Mouse (Mus musculus): ENCODE measurements at regions not wholly inside any gene's neighbourhood (a gene's known extent, or its start where the extent isn't known, plus 50 kb on each side); places are given as distances from the start of the nearest gene placed in this dataset.

GRCm38 (mm10) chr4:56419122-56419913, 320.6 kb upstream of the Gm26657 start:
- DNase-seq: no peak

DNA sequence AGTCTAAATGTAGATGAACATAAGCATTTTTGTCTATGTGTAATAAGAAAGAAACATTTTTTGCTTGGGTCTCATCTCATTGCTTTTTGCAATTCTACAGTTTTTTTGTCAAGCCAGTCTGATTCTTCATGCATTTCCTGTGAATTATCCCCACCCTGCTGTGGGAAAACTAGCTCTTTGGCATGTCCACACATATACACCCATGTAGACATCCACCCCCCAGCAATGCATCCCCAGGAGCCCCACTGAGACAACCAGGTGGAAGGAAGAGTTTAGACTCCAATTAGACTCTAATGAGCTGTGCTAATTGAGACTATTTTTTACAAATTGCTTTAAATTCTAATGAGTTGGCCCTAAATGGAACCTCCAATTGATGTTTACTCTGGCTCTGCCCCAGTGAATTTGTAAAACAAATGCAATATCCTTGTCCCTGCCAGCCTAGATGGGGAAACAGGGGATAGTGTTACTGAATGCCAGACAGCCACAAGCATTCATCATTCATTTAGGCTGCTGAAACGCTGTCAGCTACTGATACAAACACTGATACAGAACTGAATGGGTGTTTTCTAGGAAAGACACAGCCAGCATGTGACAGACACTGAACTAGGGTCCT, 328.7 kb upstream of the Gm26657 start:
- DNase-seq: no peak

DNA sequence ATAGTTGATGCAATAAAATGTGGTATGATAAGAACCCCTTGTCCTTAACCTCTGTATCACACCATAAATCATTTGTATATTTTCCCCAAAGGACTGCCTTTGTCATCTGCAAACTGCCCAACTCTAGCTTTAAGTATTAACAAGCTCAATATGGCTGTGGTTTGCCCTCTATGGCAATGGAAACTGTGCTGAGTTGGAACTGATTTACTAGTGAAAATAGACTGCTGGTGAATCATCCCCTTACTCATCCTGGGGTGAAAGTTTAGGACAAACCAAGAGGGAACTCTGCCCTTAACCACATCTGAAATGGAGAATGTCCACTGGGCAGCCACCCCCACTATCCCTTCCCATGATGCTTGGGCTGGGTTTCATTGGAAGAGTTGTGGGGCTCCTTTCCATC, 346.1 kb upstream of the Gm26657 start:
- no peak for DNase-seq

DNA sequence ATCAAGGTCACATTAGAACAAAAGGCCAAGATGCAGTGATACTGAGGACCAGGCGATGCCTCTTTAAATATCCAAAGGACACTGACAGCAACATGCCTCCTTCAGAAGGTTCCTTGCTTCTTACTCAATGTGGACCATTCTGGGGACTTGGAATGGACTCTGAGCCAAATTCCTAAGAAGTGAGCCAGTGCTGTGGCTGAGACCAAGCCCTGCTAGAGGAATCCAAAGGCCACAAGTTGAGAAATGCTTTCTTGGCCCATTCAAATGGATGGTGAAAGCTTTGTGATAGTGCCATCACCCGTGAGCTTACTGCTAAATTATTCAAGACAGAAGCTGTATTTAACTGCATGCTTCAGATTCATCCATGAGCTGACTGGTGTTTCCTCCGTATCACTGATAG, 352.8 kb upstream of the Gm26657 start:
- DNase-seq: no peak

DNA sequence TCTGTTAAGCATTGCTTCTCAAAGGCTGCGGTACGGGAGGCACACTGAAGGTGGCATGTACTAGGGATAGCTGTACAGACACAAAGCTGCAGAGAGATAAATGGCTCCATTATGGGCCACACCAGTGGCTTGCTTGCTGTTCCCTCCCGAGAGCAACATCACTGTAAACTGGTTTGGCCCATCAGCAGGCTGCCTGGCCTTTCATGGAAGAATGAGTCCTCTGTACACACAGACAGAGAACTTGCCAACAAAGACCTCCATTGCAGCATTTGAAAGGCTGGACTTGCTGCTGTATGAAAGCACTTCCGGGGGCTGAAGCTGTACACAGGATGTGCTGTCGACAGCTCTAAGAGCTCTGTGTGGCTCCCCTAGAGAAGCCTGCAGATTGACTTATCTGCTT, 364.1 kb upstream of the Gm26657 start:
- no peak for DNase-seq

- DNase-seq: no peak
These were observed 365.4 kb upstream of the Gm26657 start for GRCm38 (mm10) chr4:56374466-56374865.

GRCm38 (mm10) chr4:56373746-56374145, 366.1 kb upstream of the Gm26657 start:
- DNase-seq: no peak

- DNase-seq: no peak
These were observed 366.7 kb upstream of the Gm26657 start for GRCm38 (mm10) chr4:56373167-56373566.

DNA sequence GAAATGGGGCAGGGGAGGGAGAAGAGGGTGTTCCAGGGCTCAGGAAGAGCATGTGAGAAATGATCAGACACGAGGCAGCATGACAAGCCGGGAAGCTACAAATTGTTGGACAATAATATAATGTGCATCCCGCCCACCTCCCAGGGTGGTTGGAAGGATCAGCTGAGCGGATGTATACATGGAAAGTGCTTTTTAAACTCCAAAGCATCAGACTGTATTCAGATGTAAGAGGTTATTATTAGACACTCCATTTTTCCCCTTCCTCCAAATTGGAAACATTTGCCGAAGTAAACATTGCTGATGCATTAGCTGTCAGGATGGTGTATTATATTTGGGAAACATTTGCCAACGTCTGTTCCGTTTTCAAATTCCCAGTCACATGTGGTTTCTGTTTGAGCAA, 367.2 kb upstream of the Gm26657 start:
- no peak for DNase-seq

DNA sequence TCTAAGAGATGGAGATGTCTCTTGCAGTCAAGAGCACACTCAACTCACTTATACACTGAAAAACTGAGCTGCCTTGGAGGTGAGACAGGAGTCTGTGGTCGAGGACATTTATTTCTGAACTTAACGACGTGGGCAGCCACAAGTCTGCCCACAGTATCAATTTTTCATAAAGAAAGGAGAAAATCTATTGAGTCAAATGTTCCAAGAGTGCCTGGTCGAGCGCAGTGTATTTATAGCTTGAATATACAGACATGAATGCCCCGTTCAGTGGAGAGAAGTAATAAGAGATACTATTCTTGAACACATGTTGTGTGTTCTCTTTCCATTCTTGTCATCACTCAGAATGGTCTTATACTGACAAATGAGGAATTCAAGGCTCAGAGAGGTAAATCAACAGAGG, 375.3 kb upstream of the Gm26657 start:
- no peak for DNase-seq

GRCm38 (mm10) chr4:56362121-56362520, 377.7 kb upstream of the Gm26657 start:
- no peak for DNase-seq

DNA sequence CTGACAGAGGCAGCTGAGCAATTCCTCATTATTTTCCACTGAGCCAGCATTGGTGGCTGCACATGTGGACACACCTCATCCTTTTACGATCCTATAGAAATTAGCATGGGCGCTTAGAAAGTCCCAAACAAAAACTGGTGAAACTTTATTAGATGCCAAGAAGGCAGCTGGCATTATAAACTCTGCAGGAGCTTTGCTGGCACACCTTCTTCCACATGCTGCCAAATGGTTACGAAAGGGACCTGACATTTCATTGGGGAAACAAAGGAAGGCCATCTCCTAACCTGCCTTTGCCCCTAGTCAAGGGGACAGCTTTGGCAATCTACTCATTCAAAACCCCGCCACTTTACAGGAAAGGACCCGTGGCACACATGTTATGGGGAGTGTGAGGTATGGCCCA, 390.7 kb upstream of the Gm26657 start:
- no peak for DNase-seq

DNA sequence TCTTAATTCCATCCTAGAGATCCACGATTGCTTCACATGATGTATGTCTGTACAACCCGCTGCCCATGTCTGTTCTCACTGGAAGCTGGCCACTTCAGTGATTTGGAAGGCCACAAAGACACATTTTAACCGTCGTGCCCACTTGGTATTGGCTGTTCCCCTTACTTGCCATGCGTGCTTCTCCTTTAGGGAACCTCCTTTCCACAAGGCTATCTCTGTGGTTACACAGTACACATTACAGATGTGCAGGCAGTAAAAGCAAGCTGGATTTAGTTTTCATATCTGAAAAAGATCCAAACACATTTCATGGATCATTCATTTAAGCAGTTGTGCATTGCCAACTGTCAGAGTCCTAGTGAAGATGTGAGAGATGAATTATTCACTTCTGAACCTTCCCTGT, 414.7 kb upstream of the Gm26657 start:
- DNase-seq: no peak

DNA sequence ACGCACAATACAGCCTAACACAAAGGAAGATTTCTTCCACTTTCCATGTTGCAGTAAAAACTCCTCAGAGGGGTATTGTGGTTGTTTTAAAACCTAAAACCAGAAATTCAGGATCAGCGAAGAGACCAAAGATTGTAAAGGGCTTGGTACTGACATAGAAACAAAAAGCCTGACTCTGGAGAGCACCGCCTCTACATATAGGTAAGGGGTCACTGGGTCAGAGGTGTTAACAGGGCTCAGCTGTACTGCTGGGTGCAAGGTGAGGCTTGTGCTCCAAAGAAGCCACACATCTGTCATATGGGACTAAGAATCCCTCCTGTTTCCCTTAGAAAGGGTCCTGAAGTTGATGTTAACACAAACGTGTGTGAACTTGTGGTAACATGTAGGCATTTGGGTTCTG, 420.7 kb upstream of the Gm26657 start:
- no peak for DNase-seq

DNA sequence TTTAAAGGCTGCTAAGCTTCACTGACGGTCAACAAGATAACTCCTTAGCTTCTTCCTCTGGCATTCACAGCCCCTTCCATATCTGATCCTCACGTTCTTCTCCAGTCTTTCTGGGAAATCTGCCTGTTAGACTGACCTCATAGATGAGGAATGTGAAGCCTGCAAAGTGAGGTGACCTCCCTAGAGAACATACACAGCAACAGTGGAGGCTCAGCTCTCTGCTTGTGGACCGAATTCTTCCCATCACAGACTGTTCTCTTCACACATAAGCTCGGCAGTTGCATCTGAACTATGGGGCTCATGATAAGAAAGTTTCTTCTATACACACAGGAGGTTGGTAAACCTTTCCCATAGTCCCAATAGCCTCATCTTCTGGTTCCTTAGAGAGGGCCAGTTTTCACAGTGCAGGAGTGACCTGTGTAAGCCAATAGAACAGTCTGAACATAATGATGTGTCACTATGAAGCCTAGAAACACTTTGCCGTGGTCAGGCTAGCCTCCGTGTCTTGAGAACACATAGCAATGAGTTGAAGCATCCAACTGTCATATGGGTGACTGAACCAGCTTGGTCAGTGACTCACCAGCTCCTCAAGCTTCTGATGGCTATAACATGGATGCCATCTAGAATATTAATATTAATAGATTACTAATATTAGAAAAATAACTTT, 434.1 kb upstream of the Gm26657 start:
- DNase-seq: no peak

GRCm38 (mm10) chr4:56304275-56304674, 435.6 kb upstream of the Gm26657 start:
- DNase-seq: no peak

DNA sequence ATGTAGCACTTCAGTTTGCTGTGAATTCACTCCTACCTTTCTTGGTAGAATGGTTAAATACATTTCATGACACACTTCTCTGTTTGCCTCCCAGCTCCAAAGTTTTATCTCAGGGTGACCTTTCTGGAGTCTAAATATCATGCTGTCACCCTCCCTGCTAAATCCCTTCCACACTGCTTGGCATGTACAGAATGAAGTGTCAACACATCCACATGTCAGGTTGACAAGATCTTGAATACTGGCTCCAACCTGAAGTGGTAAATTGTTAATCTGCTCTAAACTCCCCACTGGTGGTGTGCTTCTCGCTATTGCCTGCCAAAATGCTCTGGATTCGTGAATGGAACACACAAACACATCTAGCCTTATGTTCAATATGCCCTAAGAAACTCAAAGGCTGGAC, 451.9 kb upstream of the Gm26657 start:
- DNase-seq: no peak

DNA sequence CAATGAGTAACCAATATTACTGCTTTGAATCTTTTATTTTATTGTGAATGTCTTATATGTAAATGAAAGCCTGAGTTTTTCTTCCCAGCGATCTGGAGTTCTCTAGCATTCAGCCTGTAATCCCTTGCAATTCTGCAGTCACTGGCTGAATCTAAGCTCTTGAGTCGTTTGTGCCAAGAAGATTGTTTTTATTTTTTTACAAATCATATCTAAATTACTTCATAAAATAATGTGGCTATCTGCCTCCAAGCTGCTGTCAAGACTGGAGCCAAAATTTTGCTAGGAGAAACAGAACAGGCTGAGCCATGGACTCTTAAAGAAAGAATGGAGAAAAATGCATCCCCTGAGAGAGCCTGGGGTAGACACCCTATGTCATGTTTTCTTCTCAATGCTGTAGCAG, 455.4 kb upstream of the Gm26657 start:
- DNase-seq: peak; percentile 6 to 16

DNA sequence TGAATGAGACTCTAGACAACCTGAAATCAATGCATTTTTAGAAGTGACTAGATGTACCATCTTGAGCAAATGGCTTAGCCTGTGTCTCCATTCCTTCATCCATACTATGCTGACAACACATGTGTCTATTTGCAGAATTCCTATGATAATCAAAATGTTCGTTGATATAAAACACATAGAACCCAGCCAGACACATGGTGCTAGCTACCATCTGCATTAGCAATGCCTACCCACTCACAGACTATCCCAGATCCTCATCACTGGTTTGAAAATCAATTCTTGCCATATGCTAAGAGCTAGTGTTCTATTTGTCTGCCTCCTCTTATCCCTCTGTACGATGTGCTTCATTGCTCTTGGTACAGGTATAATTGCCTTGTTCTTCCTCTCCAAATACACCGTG, 464.0 kb upstream of the Gm26657 start:
- DNase-seq: no peak

GRCm38 (mm10) chr4:56271390-56271789, 468.5 kb upstream of the Gm26657 start:
- no peak for DNase-seq

DNA sequence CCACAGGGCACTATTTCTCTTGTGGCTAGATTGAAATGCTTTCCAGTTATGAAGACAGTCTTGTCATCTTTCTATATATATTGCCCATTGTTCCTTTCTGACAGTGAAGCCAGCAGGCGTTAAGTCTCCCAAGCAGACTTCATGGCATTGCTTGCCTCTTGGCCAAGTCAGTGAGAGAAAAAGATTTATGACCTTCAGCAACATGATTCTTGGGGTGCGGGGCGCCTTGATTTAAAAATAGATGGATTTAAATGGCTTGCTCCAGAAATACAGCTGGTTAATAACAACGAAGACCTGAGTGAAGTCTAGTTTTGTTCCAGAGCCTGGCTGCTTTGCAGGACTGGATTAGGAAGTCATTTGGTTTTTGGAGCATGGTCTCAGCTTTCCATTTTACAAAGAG, 475.2 kb upstream of the Gm26657 start:
- DNase-seq: peak; percentile 22 to 43

DNA sequence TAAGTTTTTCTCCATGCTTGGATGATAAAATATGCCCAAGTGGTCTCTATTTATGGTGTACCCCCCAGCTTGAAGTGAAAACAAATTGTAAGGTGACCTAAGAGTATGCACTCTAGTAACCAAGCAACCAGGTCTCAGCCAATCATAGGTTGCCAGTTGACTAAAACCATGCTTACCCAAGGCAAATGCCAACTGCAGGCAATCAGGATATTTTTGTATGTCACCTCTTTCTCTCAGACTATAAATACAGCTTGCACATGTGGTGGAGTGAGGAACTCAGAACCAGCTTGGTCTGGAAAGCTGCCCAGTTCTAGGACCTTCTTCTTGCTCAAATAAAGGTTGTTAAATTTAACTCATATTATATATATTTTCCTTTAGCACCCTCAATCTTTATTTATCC, 476.0 kb upstream of the Gm26657 start:
- DNase-seq: no peak

- DNase-seq: no peak
These were observed 477.3 kb upstream of the Gm26657 start for GRCm38 (mm10) chr4:56262589-56262988.

- DNase-seq: no peak
These were observed 477.9 kb upstream of the Gm26657 start for GRCm38 (mm10) chr4:56261992-56262391.
